Mouse (Mus musculus) heart, adult 18-20 months (tissue): ENCODE data around the gene 1700009N14Rik. TPM values are rescaled to one million over a fixed set of nuclear protein-coding genes. Genes with fewer than 3 reads are reported as not detected.

Source experiments
- DNase-seq, 2 experiments: peaks; one replicate each; pipeline ENCODE4 v3.0.0; 2021 to 2022; ENCODE audit warnings: mixed read lengths in 1 of 2
- long read RNA-seq, 2 experiments: library from polyadenylated mRNA; stranded (forward); transcript quantifications; one replicate each; pipeline ENCODE4 v2.0.0; 2021
- total RNA-seq, 2 experiments: library from RNA; stranded (reverse); gene quantifications; 2 replicates each; pipeline ENCODE4 v1.2.3; 2021

The 1700009N14Rik gene
- not detected for total RNA-seq
- long read RNA-seq, experiment 1: 0 reads
- long read RNA-seq, experiment 2: 0 reads

- DNase-seq: no peak
These were observed at the start of gene 1700009N14Rik for GRCm38 (mm10) chr4:39450069-39450468. 1700009N14Rik (plus strand) TSS chr4:39450295.

- DNase-seq: no peak
These were observed 12.2 kb upstream of the 1700009N14Rik start for GRCm38 (mm10) chr4:39437870-39438367.

- no peak for DNase-seq
These were observed 24.2 kb downstream of the 1700009N14Rik start for GRCm38 (mm10) chr4:39474291-39474690.

GRCm38 (mm10) chr4:39486393-39486792 lies 36.3 kb downstream of the 1700009N14Rik start:
- DNase-seq: no peak

GRCm38 (mm10) chr4:39493596-39493995 lies 43.5 kb downstream of the 1700009N14Rik start:
- no peak for DNase-seq

- no peak for DNase-seq
These were observed 45.8 kb downstream of the 1700009N14Rik start for GRCm38 (mm10) chr4:39495875-39496274.
